Mouse (Mus musculus) embryonic fibroblast, embryonic 13.5 days (primary cell): ENCODE measurements around the gene Kcnq1. TPM values are rescaled to one million over a fixed set of nuclear protein-coding genes. Genes with fewer than 3 reads are reported as not detected.

Source experiments
- H3K27ac ChIP-seq: 2 replicates; pipeline ENCODE4 v1.5.1; 2012; ENCODE audit warnings: low read length, control low read depth, inconsistent platforms; ENCODE audit not compliant: insufficient read depth
- H3K4me1 ChIP-seq: 2 replicates; pipeline ENCODE4 v1.6.1; 2011; ENCODE audit warnings: low read length; ENCODE audit not compliant: control insufficient read depth, insufficient read depth
- H3K4me3 ChIP-seq: 2 replicates; pipeline ENCODE4 v1.5.1; 2011; ENCODE audit warnings: mild to moderate bottlenecking, control low read depth, low read length; ENCODE audit not compliant: insufficient read depth
- CTCF ChIP-seq: IDR thresholded peaks from 2 replicates; pipeline ENCODE4 v1.5.1; 2011; ENCODE audit warnings: mild to moderate bottlenecking, control low read depth, low read length, moderate library complexity, borderline replicate concordance; ENCODE audit not compliant: insufficient read depth
- POLR2A ChIP-seq: IDR thresholded peaks from 2 replicates; pipeline ENCODE4 v1.6.1; 2011; ENCODE audit warnings: low read depth, mild to moderate bottlenecking, control low read depth, low read length, moderate library complexity
- polyA plus RNA-seq: library from polyadenylated mRNA; stranded (reverse); fragments of >200 nt; gene quantifications from 2 replicates; pipeline ENCODE4 v1.2.4, GENCODE M21; 2011; ENCODE audit warnings: low read depth; ENCODE audit not compliant: missing spikeins, insufficient read length

Gene Kcnq1
- polyA plus RNA-seq, 1 experiment: not detected

DNA sequence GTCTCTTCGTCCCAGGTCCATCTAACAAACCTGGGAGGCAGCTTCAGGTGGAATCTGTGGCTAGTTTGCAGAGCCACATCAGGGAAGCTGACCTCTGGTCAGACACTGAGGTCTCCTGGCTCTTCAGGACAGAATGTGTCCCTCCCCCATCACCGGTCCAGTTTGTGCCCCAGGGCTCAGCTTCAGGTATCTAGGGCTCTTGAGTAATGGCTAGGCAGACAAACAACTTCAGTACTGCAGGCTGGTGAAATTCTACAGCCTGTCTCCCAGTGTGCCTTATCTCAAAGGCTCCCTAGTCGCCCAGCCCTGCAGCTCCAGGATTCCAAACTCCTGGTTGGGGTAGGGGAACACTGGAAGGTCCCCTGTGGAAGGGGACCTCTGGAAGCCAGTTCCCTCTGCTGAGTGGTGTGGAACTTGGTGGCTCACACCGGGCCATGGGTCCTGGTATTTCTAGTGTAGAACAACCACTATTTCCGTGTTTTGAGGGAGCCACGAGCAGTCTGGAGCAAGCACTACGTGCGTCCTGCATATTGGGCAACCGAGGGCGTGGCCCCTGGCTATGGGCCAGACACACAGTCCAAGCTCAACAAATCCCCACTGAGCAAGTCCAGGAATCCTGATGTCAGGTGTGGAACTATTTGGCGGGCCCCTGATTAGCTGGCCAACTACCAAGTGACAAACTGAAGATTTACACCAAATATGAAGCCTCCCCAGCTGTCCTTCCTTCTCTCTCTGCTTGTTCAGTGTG is 207.6 kb downstream of the Kcnq1 start:
- no peak for TF ChIP-seq CTCF
- no peak for TF ChIP-seq POLR2A
- Histone ChIP-seq H3K27ac (no peak overlapping the region), H3K4me3 (no peak overlapping the region), H3K4me1 (peaks cover 7% of the 10 kb centered on the region; the same call in 1 of the 2 replicates)

DNA sequence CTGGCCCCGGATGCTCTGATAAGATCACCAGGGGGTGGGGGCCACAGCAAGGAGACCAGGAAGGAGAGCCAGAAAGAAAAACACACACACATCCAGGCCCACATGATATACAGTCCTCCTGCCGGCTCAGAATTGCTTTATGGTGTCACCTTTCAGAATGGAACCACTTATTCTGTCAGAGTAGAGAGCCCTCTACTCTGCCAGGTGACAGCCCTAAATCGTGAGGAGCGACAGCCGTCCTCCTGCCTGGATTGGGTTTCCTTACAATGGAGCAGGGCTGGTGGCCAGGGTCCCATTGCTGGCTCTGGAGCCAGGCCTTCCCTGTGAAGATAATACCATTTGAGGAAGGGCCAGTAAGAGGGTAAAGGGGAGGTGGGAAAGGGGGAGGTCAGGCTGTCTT is 212.3 kb downstream of the Kcnq1 start:
- no peak overlapping the region for H3K4me3 ChIP-seq
- H3K27ac ChIP-seq: no peak overlapping the region
- TF ChIP-seq POLR2A: no peak
- no peak for TF ChIP-seq CTCF
- peaks cover 6% of the 10 kb centered on the region; the same call in 1 of the 2 replicates for H3K4me1 ChIP-seq

DNA sequence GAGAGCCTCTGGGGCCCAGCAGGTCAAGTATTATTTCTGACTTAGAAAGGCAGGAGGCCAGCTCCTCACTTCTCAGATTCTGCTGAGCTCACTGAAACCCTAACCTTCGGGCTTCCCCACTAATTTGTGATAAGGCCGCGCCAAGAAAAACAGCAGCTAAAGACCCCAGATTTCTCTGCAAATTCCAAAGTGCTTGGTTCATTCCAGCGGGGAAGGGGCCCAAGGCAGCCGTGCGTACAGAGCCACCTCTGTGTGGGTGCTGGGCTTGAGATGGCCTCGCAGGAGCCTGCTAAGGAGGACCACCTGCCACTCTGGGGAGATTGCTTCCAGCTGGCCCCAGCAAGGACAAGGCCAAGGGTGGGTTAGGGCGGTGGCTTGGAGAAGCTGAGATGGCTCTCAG is 214.2 kb downstream of the Kcnq1 start:
- TF ChIP-seq CTCF: no peak
- H3K27ac ChIP-seq: no peak overlapping the region
- peaks cover 3% of the 10 kb centered on the region; the same call in 1 of the 2 replicates for H3K4me1 ChIP-seq
- H3K4me3 ChIP-seq: no peak overlapping the region

DNA sequence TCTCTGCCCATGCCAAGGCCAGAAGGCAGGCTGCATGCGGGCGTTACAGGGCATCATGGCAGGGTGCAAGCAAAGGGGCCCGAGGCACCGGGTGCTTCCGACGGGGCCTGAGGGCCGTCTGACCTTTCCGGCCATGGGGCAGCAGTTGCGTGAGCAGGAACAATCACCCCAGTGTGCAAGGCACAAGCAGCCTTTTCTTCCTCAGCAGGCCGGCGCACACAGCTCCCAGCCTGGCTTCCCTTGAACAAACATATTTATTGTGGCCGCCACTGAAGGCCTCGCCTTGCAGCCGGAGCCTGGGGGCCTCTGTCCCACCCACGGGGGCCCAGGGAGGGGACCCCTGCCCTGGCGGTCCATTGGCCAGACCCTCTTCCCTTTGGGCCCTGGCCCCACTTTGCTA is 218.9 kb downstream of the Kcnq1 start:
- TF ChIP-seq POLR2A (no peak), CTCF (no peak)
- H3K4me3 ChIP-seq: no peak overlapping the region
- H3K27ac ChIP-seq: no peak overlapping the region
- H3K4me1 ChIP-seq: peaks cover 3% of the 10 kb centered on the region; the same call in 1 of the 2 replicates

DNA sequence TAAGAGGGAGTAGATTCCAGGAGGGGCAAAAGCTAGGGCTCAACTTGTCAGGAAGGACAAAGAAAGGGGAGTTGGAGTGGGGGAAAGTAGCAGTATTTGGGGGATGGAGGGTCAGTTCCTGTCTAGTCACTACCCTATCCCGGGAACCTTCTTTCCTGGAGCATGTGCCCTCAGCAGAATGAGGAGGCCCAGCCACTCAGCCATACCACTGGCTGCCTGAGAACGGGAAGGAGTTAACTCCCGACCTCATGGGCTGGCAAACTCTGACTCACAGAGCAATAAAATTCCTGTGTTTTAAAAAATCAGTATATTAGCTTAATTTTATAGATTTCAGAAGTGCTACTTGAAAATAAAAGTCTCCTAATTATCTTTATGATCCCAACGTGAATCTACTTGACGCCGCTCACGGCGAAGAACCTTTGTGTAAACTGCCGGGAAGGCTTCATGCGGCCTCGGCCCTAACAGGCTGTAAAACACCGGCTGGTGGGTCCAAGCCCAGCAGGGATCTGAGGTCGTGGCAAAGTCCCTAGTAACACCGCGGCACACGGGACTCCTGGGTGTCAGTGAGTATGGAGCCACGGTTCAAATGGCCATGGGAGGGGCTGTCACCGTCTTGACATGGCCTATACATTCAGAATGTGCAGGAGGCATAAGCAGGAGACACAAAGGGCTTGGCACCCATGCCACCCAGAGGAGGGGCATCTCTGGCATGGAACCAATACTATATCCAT is 222.2 kb downstream of the Kcnq1 start:
- H3K27ac ChIP-seq: no peak overlapping the region
- TF ChIP-seq CTCF: no peak
- no peak for TF ChIP-seq POLR2A
- no peak overlapping the region for H3K4me3 ChIP-seq
- no peaks in the 10 kb centered on the region for H3K4me1 ChIP-seq

DNA sequence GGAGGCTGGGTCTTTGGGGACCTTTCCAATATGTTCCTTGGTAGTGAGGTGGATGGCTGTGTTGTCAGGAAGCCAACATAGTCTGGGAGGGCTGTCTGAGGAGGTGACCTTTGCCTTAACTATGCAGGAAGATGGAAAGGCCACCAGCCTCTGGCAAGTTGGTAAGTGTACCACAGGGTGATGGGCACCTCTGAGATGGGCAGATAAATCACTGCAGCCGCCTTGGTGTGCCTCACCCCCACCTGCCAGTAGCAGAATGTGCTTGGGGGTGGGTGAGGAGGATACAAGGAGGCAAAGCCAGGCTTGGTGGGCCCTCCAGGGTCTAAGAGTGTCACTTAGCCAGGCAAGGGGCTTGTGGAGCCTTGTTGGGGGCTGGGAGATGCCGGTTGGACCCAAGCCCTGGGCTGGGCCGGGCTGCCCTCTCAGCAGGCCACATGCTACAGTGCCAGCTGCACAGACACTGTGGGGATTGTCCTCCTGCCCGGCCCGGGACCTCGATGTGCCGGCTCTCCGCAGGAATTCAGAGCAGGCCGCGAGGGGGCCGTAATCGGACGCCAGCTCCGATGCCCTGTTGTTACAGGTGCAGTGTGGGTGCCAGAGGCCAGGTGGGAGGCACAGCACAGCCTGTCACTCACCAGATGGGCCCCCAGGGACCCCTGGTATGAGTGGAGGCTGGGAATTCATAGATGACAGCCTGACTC is 223.1 kb downstream of the Kcnq1 start:
- H3K4me1 ChIP-seq: no peaks in the 10 kb centered on the region
- no peak overlapping the region for H3K4me3 ChIP-seq
- TF ChIP-seq POLR2A (no peak), CTCF (no peak)
- no peak overlapping the region for H3K27ac ChIP-seq

DNA sequence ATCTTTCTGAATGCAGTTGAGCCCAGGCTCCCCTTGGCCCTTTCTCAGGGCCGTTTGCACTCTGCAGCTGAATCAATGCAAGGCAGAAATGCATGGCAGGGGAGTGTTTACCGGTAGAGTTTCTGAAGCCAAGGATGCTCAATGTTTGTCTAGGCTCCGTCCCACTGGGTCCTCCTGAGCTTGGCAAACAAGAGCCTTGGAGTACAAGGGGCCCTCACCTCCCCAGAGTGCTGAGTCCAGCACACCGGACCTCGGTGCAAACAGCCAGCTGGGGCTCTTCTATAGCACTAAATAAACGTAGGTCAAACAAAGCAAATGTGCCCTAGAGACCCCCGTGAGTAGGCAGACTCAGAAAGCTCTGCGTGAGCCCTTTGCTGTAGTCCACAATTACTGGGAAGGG is 226.9 kb downstream of the Kcnq1 start:
- Histone ChIP-seq H3K27ac (no peak overlapping the region), H3K4me1 (no peaks in the 10 kb centered on the region), H3K4me3 (no peak overlapping the region)
- TF ChIP-seq CTCF: no peak
- no peak for TF ChIP-seq POLR2A

DNA sequence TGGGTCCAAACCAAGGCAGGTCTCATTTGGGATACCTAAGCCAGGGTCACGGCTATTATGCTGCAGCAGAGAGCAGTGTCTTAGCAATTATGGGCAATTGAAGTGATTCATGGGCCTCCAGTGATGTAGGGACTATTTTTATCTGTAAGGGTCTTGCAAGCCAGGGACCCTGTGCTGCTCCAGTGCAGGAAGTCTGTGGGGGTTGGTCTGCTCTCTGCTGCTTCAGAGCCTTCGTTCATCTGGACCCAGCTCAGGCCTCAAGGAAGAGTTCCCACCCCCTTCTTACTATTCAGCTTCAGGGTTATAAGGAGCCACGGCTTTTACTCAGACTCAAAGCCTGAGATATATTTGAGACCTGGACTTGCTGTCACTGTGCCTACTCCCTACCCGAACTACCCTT is 227.4 kb downstream of the Kcnq1 start:
- Histone ChIP-seq H3K4me3 (no peak overlapping the region), H3K27ac (no peak overlapping the region), H3K4me1 (no peaks in the 10 kb centered on the region)
- TF ChIP-seq POLR2A (no peak), CTCF (no peak)

DNA sequence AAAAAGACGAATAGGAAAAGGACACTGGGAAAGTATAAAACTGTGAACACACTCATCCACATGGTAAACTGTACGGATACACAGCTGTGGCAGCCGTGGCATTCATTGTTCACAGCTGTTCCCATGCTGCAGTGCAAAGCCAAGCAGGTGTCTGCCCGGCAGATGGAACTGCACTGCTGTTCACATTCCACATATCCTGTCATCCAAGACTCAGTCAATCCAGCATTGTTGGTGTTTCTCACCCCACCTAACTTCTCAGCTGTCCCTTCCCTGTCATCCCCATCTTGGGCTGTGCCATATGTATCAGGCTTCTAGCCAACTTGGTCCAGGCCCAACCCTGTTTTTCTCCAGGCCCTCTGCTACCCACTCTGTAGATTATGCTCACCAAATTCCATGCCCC is 232.5 kb downstream of the Kcnq1 start:
- Histone ChIP-seq H3K27ac (no peak overlapping the region), H3K4me3 (no peak overlapping the region), H3K4me1 (no peaks in the 10 kb centered on the region)
- TF ChIP-seq CTCF (no peak), POLR2A (no peak)
